Mouse (Mus musculus): Measurements from ENCODE around the gene Tmem222.

The Tmem222 gene

DNA sequence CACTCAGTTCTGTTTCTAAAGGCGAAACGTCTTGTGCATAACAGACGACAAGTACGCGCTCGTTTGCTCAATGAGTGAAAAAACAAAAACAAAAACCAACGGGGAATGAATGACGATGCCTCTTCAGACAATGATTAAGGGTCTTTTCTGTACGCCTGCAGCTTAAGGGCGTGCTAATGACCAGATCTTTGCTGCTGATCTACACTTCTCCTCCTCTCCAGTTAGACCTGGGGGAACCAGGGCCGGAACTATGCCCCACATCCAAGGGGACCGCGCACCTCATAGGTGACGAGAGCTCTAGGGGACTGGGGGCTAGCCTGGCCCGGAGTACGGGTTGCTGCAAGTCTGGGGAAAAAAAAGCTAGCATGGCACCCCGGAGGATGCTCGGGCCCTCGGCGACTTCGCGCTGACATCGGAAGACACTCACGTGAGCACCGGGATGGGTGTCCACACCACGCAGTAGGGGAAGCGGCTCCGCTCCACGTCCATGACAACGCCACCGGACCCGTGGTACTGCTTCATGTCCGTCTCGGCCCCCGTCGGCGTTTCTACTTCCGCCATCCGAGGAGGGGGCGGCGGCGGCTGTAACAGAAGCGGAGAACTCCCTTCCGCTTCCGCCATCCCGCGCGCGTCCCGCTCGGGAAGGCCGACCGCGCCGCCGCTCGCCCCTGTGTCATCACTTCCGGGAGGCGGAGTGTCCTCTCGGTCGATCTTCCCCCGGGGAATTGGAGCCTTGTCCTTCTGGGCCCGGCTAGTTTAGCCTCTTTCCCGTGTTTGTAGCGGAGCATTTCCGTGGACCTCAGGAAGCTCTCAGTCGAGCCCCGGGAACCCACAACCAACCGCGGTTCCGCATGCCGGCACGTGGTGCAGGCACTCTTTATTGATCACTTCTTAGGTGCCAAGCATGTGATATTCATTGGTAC is at the start of gene Tmem222:
Gene Tmem222, minus strand, starts transcription at position 689 of the 923 bp plus-strand sequence.
- peak; percentile 93 to 96 for DNase-seq

DNA sequence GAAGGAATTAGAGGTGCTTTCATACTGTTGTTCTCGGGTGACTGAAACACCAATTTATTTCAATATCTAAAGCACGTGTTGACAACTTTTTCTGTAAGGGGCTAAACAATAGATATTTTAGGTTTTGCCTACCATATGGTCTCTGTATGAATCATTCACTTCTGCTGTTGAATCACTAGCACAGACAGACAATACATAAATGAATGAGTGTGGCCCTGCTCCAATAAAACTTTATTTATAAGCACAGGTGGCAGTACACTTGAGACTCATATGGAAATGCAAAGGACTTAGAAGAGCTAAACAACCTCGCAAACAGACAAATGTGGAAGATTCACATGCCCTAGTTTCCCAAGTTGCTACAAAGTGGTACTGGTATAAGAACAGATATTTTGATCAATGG is 42.1 kb upstream of the Tmem222 start:
- DNase-seq = no peak

GRCm38 (mm10) chr4:133315991-133316390 is 38.4 kb upstream of the Tmem222 start:
- DNase-seq = no peak

DNA sequence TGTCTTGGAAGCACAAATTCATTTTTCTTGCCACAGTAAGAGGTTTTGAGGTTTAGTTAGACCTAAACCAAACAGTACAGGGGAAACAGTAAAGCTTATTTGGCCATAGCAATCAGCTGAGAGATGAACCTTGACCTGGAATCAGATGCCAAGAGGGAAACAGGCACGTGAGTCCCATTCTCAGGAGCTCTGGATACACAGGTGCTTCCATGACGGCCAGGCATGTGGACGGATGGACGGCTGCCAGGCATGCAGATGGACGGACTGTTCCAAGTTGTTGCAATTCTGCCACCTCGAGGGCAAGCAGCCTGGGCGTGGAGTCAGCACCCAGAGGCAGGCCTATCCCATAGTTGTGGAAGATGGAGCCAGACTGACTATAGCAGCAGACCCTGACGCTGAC is 37.3 kb upstream of the Tmem222 start:
- DNase-seq = peak; percentile 89 to 90

DNA sequence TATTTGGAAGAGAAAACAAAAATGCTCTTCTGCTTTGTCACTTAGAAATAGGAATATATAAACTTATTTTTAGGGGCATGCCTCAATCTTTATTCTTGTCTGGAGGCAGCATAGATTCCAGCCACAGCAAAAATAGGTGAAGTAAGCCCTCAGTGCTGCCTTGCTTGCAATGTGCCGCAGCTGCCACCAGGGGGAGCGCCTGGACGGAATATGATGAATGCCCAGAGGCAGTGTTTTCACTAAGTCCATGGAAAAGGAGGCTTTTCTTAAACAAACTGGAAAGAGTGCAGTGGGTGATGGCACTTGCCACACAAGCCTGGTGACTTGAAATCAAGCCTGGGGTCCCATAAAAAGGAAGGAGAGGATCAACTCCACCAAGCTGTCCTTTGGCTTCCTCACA is 32.4 kb upstream of the Tmem222 start:
- peak; percentile 87 to 91 for DNase-seq

- DNase-seq = peak; percentile 67 to 76
Measured at GRCm38 (mm10) chr4:133307331-133307730, 29.7 kb upstream of the Tmem222 start.

DNA sequence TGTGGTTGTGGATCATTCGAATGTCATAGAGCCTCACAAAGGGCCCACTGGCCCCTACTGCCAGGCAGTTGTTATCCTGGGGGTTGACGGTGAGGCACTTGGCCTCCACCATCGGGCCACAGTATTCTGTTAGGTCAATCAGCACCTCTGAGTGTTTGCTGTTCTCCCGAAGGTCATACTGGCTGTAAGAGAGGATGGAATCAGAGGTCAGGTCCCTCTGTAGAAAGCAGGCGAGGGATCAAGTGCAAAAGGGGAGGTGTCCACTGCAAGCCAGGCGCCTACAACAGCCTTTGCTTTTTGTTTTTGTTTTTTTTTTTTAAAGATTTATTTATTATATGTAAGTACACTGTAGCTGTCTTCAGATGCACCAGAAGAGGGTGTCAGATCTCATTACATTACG is 28.2 kb upstream of the Tmem222 start:
- no peak for DNase-seq

DNA sequence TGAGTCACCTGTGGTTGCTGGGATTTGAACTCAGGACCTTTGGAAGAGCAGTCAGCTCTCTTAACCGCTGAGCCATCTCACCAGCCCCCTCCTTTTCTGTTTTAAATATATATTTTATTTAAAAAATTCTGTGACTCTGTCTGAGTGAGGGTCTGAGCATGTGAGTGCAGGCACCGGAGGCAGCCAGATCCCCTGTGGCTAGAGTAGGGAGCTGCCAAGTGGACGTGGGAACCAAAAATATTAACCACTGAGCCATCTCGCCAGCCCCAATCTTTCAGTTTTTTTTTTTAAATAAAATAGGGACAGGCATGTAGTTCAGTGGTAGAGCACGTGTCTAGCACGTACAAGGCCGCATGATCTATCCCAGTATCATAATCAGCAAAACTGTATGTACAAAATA is 27.2 kb upstream of the Tmem222 start:
- no peak for DNase-seq

DNA sequence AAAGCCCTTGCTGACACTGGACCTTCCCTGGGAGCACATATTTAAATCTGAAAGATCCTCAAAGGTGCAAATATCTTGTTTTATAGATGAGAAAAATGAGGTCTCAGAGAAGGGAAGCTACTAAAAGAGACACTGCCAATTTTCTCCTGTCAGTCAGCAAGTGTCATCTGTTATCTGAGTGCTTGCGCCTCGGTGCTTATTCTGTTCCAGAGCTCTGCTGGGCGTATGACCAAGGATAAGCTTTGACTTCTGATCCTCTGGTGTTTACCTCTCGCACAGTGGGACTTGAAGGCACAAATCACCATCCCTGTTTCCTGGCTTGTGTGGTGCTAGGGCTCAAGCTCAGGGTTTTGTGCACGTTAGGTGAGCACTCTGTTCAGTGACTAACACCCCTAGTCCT is 25.1 kb upstream of the Tmem222 start:
- no peak for DNase-seq

DNA sequence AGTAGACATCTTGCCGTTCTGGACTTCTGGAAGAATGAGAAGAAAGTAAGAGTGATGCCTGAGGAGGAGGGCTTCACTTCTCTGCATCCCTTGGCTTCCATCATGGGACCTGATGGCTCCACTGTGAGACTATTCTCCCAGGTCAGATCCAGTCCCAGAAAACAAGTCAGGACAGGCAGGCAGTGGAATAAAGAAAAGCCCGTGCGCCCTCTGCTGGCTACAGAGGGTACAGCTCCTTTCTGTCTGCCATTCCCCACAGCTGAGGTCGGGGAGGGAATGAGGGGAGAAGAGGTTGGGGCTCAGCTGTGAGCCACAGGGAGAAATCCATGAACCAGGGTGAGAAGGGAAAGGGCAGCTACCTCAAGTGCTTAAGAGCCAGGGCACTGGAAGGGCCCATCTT is 24.2 kb upstream of the Tmem222 start:
- DNase-seq = peak; percentile 81 to 90

- no peak for DNase-seq
Measured at GRCm38 (mm10) chr4:133300421-133300820, 22.8 kb upstream of the Tmem222 start.

- DNase-seq = peak; percentile 77 to 81
Measured at GRCm38 (mm10) chr4:133299701-133300100, 22.1 kb upstream of the Tmem222 start.

DNA sequence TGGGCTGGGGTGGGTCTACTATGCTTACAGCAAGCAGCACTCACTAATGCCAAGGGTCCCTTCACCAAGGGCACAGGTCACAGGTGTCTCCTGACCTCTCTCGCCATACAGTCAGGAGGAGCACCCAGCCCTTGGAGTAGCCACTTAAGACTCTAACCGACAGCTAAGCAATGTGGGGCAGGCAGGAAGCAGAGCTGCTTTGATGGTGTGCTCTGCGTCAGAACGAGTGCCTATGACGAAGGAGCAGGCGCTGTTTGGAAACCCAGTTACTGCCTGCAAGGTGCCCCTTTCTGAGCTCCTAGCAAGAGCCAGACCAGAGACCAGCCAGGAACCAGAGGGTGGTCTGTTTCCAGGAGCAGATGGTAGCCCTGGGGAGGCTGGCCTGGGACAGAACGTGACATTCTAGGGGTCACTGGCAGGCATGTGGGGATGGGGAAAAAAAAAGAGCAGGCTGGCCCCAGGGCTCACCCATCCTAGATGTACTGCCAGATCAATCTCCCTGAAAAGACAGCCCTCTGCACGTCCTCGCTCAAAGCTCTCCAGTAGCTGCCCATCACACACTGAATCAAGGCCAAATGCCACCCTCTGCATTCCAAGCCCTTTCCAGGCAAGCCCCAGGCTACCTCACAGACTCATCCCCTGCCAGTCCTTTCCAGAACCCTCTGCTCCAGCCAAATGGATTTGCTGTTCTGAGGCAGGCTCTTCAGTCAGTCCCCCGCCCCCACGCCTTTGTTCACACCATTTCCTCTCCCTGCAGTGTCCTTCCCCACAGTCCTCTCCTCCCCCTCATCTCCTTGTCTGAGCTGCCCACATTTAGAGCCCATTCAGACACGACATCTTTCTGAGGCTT is 21.1 kb upstream of the Tmem222 start:
- DNase-seq = peak; percentile 90 to 92

GRCm38 (mm10) chr4:133297801-133298238 is 20.2 kb upstream of the Tmem222 start:
- DNase-seq = peak; percentile 88 to 95

- no peak for DNase-seq
Measured at GRCm38 (mm10) chr4:133297360-133297759, 19.8 kb upstream of the Tmem222 start.

DNA sequence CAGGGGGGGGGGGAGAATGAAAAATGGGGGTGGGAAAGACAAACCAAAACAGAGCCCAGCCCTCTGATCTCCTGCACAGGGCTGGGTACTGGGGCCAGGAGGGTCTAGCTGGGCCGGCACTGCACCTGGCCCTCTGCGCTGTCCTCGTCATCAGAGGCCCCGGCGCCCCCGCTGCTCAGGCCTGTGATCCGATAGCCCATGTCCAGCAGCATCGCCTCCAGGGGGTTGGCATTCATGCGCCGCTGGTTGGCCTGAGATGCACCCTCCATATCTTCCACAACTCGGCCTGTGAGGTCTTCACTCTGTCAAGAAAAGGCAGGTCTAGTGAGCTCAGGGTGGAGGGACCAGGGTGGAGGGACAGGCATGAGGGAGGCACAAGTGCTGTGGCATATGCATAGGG is 16.5 kb upstream of the Tmem222 start:
- no peak for DNase-seq

- DNase-seq = no peak
Measured at GRCm38 (mm10) chr4:133292901-133293843, 15.6 kb upstream of the Tmem222 start.

DNA sequence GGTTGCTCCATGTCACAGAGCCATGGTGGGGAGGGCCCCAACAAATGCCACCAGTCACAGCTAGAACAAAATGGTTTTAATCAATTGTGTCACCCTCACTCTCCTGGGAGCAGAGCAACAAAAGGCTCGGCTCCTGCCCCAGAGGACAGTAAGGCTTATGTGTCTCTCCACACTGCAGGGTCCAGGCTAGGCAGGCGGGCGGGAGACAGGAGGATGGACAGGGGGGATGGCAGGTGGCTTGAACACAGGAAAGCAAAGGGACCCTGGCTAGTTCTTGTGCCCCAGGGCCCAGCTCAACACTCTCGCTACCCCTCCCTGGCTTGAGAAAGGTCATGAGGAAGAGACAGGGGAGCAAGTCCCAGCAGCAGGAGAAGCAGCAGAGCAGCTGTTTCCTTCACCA is 14.8 kb upstream of the Tmem222 start:
- no peak for DNase-seq

- no peak for DNase-seq
Measured at GRCm38 (mm10) chr4:133291255-133291654, 13.7 kb upstream of the Tmem222 start.

DNA sequence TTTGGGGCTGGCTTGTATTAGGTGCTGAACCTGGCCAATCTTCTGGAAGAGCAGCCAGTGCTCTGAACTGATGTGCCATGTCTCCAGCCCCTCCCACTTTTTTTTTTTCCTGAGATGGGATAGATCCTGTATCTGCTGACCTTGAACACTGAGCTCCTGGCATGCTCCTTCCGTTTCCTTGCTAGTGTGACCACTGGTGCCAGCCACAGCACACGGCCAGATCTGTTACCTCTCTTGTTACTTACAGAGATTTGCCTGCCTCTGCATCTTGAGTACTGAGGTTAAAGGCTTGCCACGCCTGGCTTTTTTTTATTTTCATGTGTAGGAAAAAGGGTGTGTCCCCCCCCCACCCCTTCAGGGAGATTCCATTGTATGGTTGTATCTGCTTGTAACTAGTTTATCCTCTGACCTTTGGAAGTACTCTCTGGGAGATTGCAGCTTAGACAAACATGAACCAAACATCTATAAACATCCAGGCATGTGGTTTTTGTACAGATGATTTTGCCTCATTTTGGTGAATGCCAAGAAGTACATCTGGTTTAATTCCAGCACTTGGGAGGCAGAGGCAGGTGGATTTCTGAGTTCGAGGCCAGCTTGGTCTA is 9.0 kb upstream of the Tmem222 start:
- DNase-seq = no peak

DNA sequence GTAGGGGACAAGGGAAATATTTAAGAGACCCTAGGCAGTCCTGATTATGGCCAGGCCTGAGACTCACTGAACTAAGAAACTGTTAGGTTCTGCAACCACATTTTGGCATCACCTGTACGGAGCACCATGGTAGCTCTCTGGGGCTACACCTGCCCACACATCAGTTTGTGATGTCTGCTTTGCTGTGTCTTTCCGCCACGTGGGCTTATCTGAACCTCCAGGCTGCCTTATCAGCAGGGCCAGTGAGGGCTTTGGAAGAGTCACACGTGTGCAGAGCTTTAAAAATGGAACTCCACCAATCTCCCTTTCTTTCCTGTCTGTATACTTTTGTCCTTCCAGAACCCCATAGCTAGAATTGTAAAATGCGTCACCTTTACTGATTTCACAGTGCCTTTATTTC is 8.4 kb upstream of the Tmem222 start:
- DNase-seq = no peak

DNA sequence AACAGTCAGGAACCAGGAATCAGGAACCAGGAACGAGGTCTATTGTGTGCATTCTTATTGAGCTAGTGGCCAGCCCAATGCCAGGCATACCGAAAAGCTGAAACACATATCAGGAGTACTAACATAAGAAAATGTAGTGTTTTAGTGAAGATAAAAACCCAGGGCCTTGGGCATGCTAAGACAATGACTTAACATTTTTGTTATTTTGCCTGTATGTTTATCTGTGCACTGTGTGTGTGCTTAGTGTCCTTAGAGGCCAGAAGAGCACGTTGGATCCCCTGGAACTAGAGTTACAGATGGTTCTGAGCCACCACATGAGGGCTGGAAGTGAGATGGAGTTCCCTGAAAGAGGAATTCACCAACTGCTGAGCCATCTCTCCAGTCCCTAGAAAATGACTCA is 7.7 kb upstream of the Tmem222 start:
- no peak for DNase-seq
